Mouse (Mus musculus) heart, embryonic 16.5 days (tissue): Measurements from ENCODE around the gene Edc4. TPM values are rescaled to one million over a fixed set of nuclear protein-coding genes. Genes with fewer than 3 reads are reported as not detected.

Experiments
- ATAC-seq: fragments of 200-750 bp; cut with Nextera tagmentation; replicated peaks from 2 replicates; pipeline ENCODE4 v1.8.0; 2017; ENCODE audit warnings: moderate number of reproducible peaks; ENCODE audit not compliant: insufficient read depth, low FRiP score; ENCODE audit errors: extremely low read depth
- H3K27ac ChIP-seq: fragments of 300-500 bp; sonication (generic); 2 replicates; pipeline ENCODE4 v1.5.1; 2014; ENCODE audit warnings: mild to moderate bottlenecking, low read length, control low read depth, moderate library complexity
- H3K27me3 ChIP-seq: fragments of 300-500 bp; sonication (generic); 2 replicates; pipeline ENCODE4 v1.6.1; 2014; ENCODE audit warnings: low read length, mixed read lengths; ENCODE audit not compliant: control insufficient read depth, insufficient read depth
- H3K36me3 ChIP-seq: fragments of 300-500 bp; sonication (generic); 2 replicates; pipeline ENCODE4 v1.6.1; 2014; ENCODE audit not compliant: control insufficient read depth, insufficient read depth
- H3K4me1 ChIP-seq: fragments of 300-500 bp; sonication (generic); 2 replicates; pipeline ENCODE4 v1.6.1; 2014; ENCODE audit warnings: low read length, mixed read lengths; ENCODE audit not compliant: control insufficient read depth, insufficient read depth
- H3K4me2 ChIP-seq: fragments of 300-500 bp; sonication (generic); 2 replicates; pipeline ENCODE4 v1.6.1; 2014; ENCODE audit warnings: low read depth, mild to moderate bottlenecking, control low read depth, low read length
- H3K4me3 ChIP-seq: fragments of 300-500 bp; sonication (generic); 2 replicates; pipeline ENCODE4 v1.5.1; 2014; ENCODE audit warnings: mild to moderate bottlenecking, control low read depth, low read length
- H3K9ac ChIP-seq: fragments of 300-500 bp; sonication (generic); 2 replicates; pipeline ENCODE4 v1.6.1; 2014; ENCODE audit warnings: low read length, control low read depth
- H3K9me3 ChIP-seq: fragments of 300-500 bp; sonication (generic); replicated peaks from 2 replicates; pipeline ENCODE4 v1.6.1; 2016; ENCODE audit warnings: low read length; ENCODE audit not compliant: control insufficient read depth
- WGBS: fragments of 180-500 bp; shearing (Covaris S2); extraction: QIAGEN DNeasy Blood & Tissue Kit; methylation state at CpG from one replicate; pipeline ENCODE4 v1.1.7; 2014; 5-methylcytosine and 5-hydroxymethylcytosine counted together
- polyA plus RNA-seq: library from polyadenylated mRNA; unstranded; fragments of >200 nt; fragmentation: Nextera tagmentation; extraction: Ambion mirVana; gene quantifications from 2 replicates; pipeline ENCODE4 v1.2.1, GENCODE M21; 2015

The Edc4 gene
- polyA plus RNA-seq, 1 experiment from 2014 or later = 32.6 TPM

GRCm38 (mm10) chr8:105897801-105898480 is 17.3 kb downstream of the Edc4 start:
- 60% methylated on average over 9 of the region's 9 CpGs for WGBS

GRCm38 (mm10) chr8:105900180-105900940 is 19.7 kb downstream of the Edc4 start, which contains the start of gene Pskh1:
Pskh1 (plus strand) TSS chr8:105900441.
- Histone ChIP-seq H3K4me3 (peak within 1 kb of the TSS; percentile 92), H3K4me1 (peaks cover 9% of the 10 kb centered on the region), H3K9ac (peak within 1 kb of the TSS; percentile 99), H3K9me3 (no peaks in the 10 kb centered on the region), H3K27ac (peak within 1 kb of the TSS; percentile 89), H3K4me2 (peak within 1 kb of the TSS; percentile 84), H3K27me3 (no peaks in the 10 kb centered on the region), H3K36me3 (no peaks in the 10 kb centered on the region)
- ATAC-seq = peak; percentile 96
- under 1% methylated on average over 59 of the region's 68 CpGs for WGBS

More at GRCm38 (mm10) chr8:105897801-105898480, 17.3 kb downstream of the Edc4 start:
- H3K4me2 ChIP-seq = no peak overlapping the region
- H3K9ac ChIP-seq = no peak overlapping the region
- H3K27me3 ChIP-seq = no peaks in the 10 kb centered on the region
- ATAC-seq = no peak
- no peak overlapping the region for H3K27ac ChIP-seq
- no peaks in the 10 kb centered on the region for H3K9me3 ChIP-seq
- peaks cover 11% of the 10 kb centered on the region for H3K4me1 ChIP-seq
- no peak overlapping the region for H3K4me3 ChIP-seq
- H3K36me3 ChIP-seq = no peaks in the 10 kb centered on the region

GRCm38 (mm10) chr8:105900941-105901616 is 20.4 kb downstream of the Edc4 start:
- Histone ChIP-seq H3K27ac (peak overlapping the region; percentile 89), H3K4me3 (peak overlapping the region; percentile 92), H3K27me3 (no peaks in the 10 kb centered on the region), H3K36me3 (no peaks in the 10 kb centered on the region), H3K4me2 (peak overlapping the region; percentile 84), H3K9ac (peak overlapping the region; percentile 99), H3K4me1 (peaks cover 9% of the 10 kb centered on the region), H3K9me3 (no peaks in the 10 kb centered on the region)
- 28% methylated on average over 16 of the region's 16 CpGs for WGBS
- ATAC-seq = no peak

GRCm38 (mm10) chr8:105919390-105919789 is 38.7 kb downstream of the Edc4 start:
- no peaks in the 10 kb centered on the region for H3K4me1 ChIP-seq
- no peak overlapping the region for H3K4me3 ChIP-seq
- H3K9ac ChIP-seq = no peak overlapping the region
- WGBS = 71% methylated on average over 3 of the region's 3 CpGs
- no peak overlapping the region for H3K27ac ChIP-seq
- ATAC-seq = no peak
- peaks cover 7% of the 10 kb centered on the region for H3K36me3 ChIP-seq
- no peak overlapping the region for H3K4me2 ChIP-seq
- H3K27me3 ChIP-seq = no peaks in the 10 kb centered on the region
- no peaks in the 10 kb centered on the region for H3K9me3 ChIP-seq

GRCm38 (mm10) chr8:105925123-105925522 is 44.4 kb downstream of the Edc4 start:
- Histone ChIP-seq H3K27ac (no peak overlapping the region), H3K27me3 (no peaks in the 10 kb centered on the region), H3K36me3 (no peaks in the 10 kb centered on the region), H3K4me3 (no peak overlapping the region), H3K9ac (no peak overlapping the region), H3K4me2 (no peak overlapping the region), H3K4me1 (no peaks in the 10 kb centered on the region), H3K9me3 (no peaks in the 10 kb centered on the region)
- ATAC-seq = no peak
- 61% methylated on average over 3 of the region's 3 CpGs for WGBS

- H3K27ac ChIP-seq = no peak overlapping the region
- ATAC-seq = 0 out of 2 replicates have a peak, but pooled peaks have one; percentile 29
- no peak overlapping the region for H3K9ac ChIP-seq
Measured at GRCm38 (mm10) chr8:105930602-105931001, 49.9 kb downstream of the Edc4 start.

GRCm38 (mm10) chr8:105931271-105931670 is 50.6 kb downstream of the Edc4 start:
- Histone ChIP-seq H3K27ac (no peak overlapping the region), H3K9ac (no peak overlapping the region), H3K4me2 (no peak overlapping the region), H3K27me3 (no peaks in the 10 kb centered on the region), H3K9me3 (no peaks in the 10 kb centered on the region), H3K4me1 (peaks cover 8% of the 10 kb centered on the region), H3K4me3 (no peak overlapping the region), H3K36me3 (no peaks in the 10 kb centered on the region)
- 85% methylated on average over 3 of the region's 3 CpGs for WGBS
- ATAC-seq = no peak

More at GRCm38 (mm10) chr8:105930602-105931001, 49.9 kb downstream of the Edc4 start:
- Histone ChIP-seq H3K4me3 (no peak overlapping the region), H3K36me3 (no peaks in the 10 kb centered on the region), H3K9me3 (no peaks in the 10 kb centered on the region), H3K4me1 (peaks cover under 1% of the 10 kb centered on the region; the same call in 1 of the 2 replicates), H3K27me3 (no peaks in the 10 kb centered on the region), H3K4me2 (no peak overlapping the region)
- WGBS = 21% methylated on average over 8 of the region's 8 CpGs

- Histone ChIP-seq H3K36me3 (no peaks in the 10 kb centered on the region), H3K4me1 (peaks cover 12% of the 10 kb centered on the region), H3K9ac (no peak overlapping the region), H3K4me2 (no peak overlapping the region), H3K27me3 (no peaks in the 10 kb centered on the region), H3K27ac (no peak overlapping the region), H3K9me3 (no peaks in the 10 kb centered on the region), H3K4me3 (no peak overlapping the region)
- ATAC-seq = no peak
- 89% methylated on average over 11 of the region's 11 CpGs for WGBS
Measured at GRCm38 (mm10) chr8:105932525-105932924, 51.8 kb downstream of the Edc4 start.
